Comparison of ENCODE assay signal across 9 mouse cellular contexts in the genomic region with DNA sequence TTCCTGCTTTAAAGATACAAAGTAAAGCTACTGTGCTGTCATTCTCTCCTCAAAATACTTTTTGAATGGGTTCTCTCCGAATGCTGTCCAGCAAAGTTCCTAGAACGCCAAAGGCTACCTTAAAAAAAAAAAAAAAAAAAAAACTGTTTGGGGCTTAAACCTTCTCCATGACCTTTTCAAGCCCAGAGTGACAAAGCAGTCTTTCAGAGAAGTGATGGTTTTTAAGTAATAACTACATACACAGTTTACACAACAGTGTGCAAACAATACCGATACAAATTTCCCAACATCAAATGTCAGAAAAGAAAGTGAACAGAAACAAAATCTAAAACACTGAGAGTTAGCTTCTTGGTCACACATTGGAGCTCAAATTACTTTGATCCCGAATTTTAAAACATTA. TPM values are rescaled to one million over a fixed set of nuclear protein-coding genes. Genes with fewer than 3 reads are reported as not detected.
DNase-seq lines count a peak whose midpoint lies in the region; ATAC-seq and TF ChIP-seq lines count a peak whose summit lies in the region.
"Had no signal": no experiment of that assay in that cellular context is flagged by ENCODE, and none has a peak within 500 bp of the region (broad histone marks: within the 10 kb centered on the region; RNA-seq: fewer than 3 reads in every experiment).

No protein-coding gene starts in this region.

- peaks cover 34% of the 10 kb centered on the region for H3K4me1 ChIP-seq in megakaryocyte, embryonic 14.5 days
- no peaks in the 10 kb centered on the region for H3K4me1 ChIP-seq in forebrain, postnatal 0 days (ENCODE audit: insufficient read depth)
- peaks cover 40% of the 10 kb centered on the region for H3K4me1 ChIP-seq in liver, embryonic 13.5 days (replicated peaks)
- H3K4me1 ChIP-seq in stomach, postnatal 0 days (replicated peaks; ENCODE audit: control insufficient read depth, insufficient read depth), result no peaks in the 10 kb centered on the region

- 42% methylated on average over 4 of the region's 4 CpGs for whole genome bisulfite sequencing in forebrain, postnatal 0 days
- 56% methylated on average over 4 of the region's 4 CpGs for WGBS in liver, embryonic 13.5 days (ENCODE audit: insufficient replicate concordance)
- 23% methylated on average over 4 of the region's 4 CpGs for WGBS in stomach, postnatal 0 days

- no peak overlapping the region for H3K27ac ChIP-seq in forebrain, postnatal 0 days (ENCODE audit: low read depth, low read length)
- no peak overlapping the region for H3K27ac ChIP-seq in liver, embryonic 13.5 days
- H3K27ac ChIP-seq in stomach, postnatal 0 days (replicated peaks), result no peak overlapping the region

- H3K4me3 ChIP-seq in megakaryocyte, embryonic 14.5 days (replicated peaks), result peak overlapping the region; percentile 98
- H3K4me3 ChIP-seq in forebrain, postnatal 0 days (ENCODE audit: low read depth, low read length), result peak overlapping the region; percentile 70
- peak overlapping the region; percentile 79 for H3K4me3 ChIP-seq in liver, embryonic 13.5 days (replicated peaks)
- H3K4me3 ChIP-seq in stomach, postnatal 0 days (ENCODE audit: low read depth, low read length), result peak overlapping the region; percentile 61; the same call in 1 of the 2 replicates

- no peak for TF ChIP-seq CTCF in forebrain, postnatal 0 days (IDR thresholded peaks at IDR 0.05; ENCODE audit: low read depth)
- TF ChIP-seq CTCF in stomach, postnatal 0 days (IDR thresholded peaks at IDR 0.05; ENCODE audit: low read depth), result no peak

- H3K9me3 ChIP-seq in megakaryocyte, embryonic 14.5 days, result no peaks in the 10 kb centered on the region
- H3K9me3 ChIP-seq in forebrain, postnatal 0 days (ENCODE audit: low read length), result no peaks in the 10 kb centered on the region
- no peaks in the 10 kb centered on the region for H3K9me3 ChIP-seq in liver, embryonic 13.5 days (replicated peaks)
- no peaks in the 10 kb centered on the region for H3K9me3 ChIP-seq in stomach, postnatal 0 days (ENCODE audit: control insufficient read depth, low read length)

- H3K4me2 ChIP-seq in forebrain, postnatal 0 days (ENCODE audit: low read depth), result peak overlapping the region; percentile 52
- peak overlapping the region; percentile 82 for H3K4me2 ChIP-seq in liver, embryonic 13.5 days
- H3K4me2 ChIP-seq in stomach, postnatal 0 days (replicated peaks; ENCODE audit: low read depth), result peak overlapping the region; percentile 58; the same call in 1 of the 2 replicates

- no peak for TF ChIP-seq EP300 in stomach, postnatal 0 days (optimal IDR thresholded peaks at IDR 0.05)

- no peaks in the 10 kb centered on the region for H3K27me3 ChIP-seq in megakaryocyte, embryonic 14.5 days (replicated peaks)
- H3K27me3 ChIP-seq in forebrain, postnatal 0 days (ENCODE audit: insufficient read depth, low read length), result no peaks in the 10 kb centered on the region
- no peaks in the 10 kb centered on the region for H3K27me3 ChIP-seq in liver, embryonic 13.5 days
- no peaks in the 10 kb centered on the region for H3K27me3 ChIP-seq in stomach, postnatal 0 days (ENCODE audit: control insufficient read depth, insufficient read depth, low read length)

- no peak for DNase-seq in forebrain, postnatal 0 days
- no peak for DNase-seq in liver, embryonic 13.5 days
- DNase-seq in stomach, postnatal 0 days (ENCODE audit: low spot score), result no peak
- DNase-seq in thymus, postnatal 0 days (ENCODE audit: low spot score), result no peak
- no peak for DNase-seq in right cerebral cortex, postnatal 4 days
- DNase-seq: kidney, adult 18-20 months had no signal

- H3K9ac ChIP-seq in forebrain, postnatal 0 days, result no peak overlapping the region; the same call in 1 of the 2 replicates
- H3K9ac ChIP-seq in liver, embryonic 13.5 days, result no peak overlapping the region; the same call in 1 of the 2 replicates
- no peak overlapping the region; the same call in 1 of the 2 replicates for H3K9ac ChIP-seq in stomach, postnatal 0 days (ENCODE audit: low read length)

- no peak for ATAC-seq in megakaryocyte, adult 5-6 weeks (ENCODE audit: poor library complexity, severe bottlenecking)
- ATAC-seq in forebrain, postnatal 0 days, result no peak
- ATAC-seq in liver, embryonic 13.5 days (ENCODE audit: low read depth), result no peak
- ATAC-seq in stomach, postnatal 0 days (ENCODE audit: low FRiP score, low TSS enrichment), result no peak
- ATAC-seq: activated CD4-positive, CD25-positive, alpha-beta regulatory T cell, adult 4 months had no signal

- peaks cover 28% of the 10 kb centered on the region for H3K36me3 ChIP-seq in megakaryocyte, embryonic 14.5 days (replicated peaks; ENCODE audit: low read length)
- H3K36me3 ChIP-seq in forebrain, postnatal 0 days (ENCODE audit: insufficient read depth), result peaks cover 7% of the 10 kb centered on the region
- peaks cover 6% of the 10 kb centered on the region for H3K36me3 ChIP-seq in liver, embryonic 13.5 days
- peaks cover 4% of the 10 kb centered on the region; the same call in 1 of the 2 replicates for H3K36me3 ChIP-seq in stomach, postnatal 0 days (ENCODE audit: control insufficient read depth, insufficient read depth, low read length)

RNA-seq across cellular contexts. Expression of gene Sppl2a, which starts 1.3 kb away (rescaled TPM):
- polyA plus RNA-seq in megakaryocyte, embryonic 14.5 days (2012; ENCODE audit: insufficient read depth, low replicate concordance), result 1.1 and 1.7 TPM in 2 replicates
- 90.1 and 111 TPM in 2 replicates for total RNA-seq in megakaryocyte, adult 5-6 weeks (2015)
- 79.9 and 82.9 TPM in 2 replicates for total RNA-seq in megakaryocyte, adult 5-6 weeks (2017)
- total RNA-seq in forebrain, postnatal 0 days (2014; rRNA removed), result 38.9 and 55.3 TPM in 2 replicates
- polyA plus RNA-seq in forebrain, postnatal 0 days (2015; fragmentation: Nextera tagmentation; extraction: Ambion mirVana), result 24.8 and 30.5 TPM in 2 replicates
- polyA plus RNA-seq in liver, embryonic 13.5 days (2015; fragmentation: Nextera tagmentation; extraction: Ambion mirVana), result 24.0 and 28.2 TPM in 2 replicates
- polyA plus RNA-seq in stomach, postnatal 0 days (2015; fragmentation: Nextera tagmentation; extraction: Ambion mirVana), result 43.4 and 44.8 TPM in 2 replicates
- 86.8 and 89.5 TPM in 2 replicates for polyA plus RNA-seq in thymus, postnatal 0 days (2015; fragmentation: Nextera tagmentation; extraction: Ambion mirVana)

RNA-seq across cellular contexts. Expression of gene Trpm7, which starts 55.8 kb away (rescaled TPM):
- polyA plus RNA-seq in megakaryocyte, embryonic 14.5 days (2012; ENCODE audit: insufficient read depth, low replicate concordance), result 0.63 and 1.3 TPM in 2 replicates
- 61.2 and 68.0 TPM in 2 replicates for total RNA-seq in megakaryocyte, adult 5-6 weeks (2015)
- 63.1 and 70.3 TPM in 2 replicates for total RNA-seq in megakaryocyte, adult 5-6 weeks (2017)
- 36.9 and 51.9 TPM in 2 replicates for total RNA-seq in forebrain, postnatal 0 days (2014; rRNA removed)
- polyA plus RNA-seq in forebrain, postnatal 0 days (2015; fragmentation: Nextera tagmentation; extraction: Ambion mirVana), result 13.6 and 21.7 TPM in 2 replicates
- 20.8 and 22.0 TPM in 2 replicates for polyA plus RNA-seq in liver, embryonic 13.5 days (2015; fragmentation: Nextera tagmentation; extraction: Ambion mirVana)
- polyA plus RNA-seq in stomach, postnatal 0 days (2015; fragmentation: Nextera tagmentation; extraction: Ambion mirVana), result 18.6 and 22.4 TPM in 2 replicates
- 43.8 and 57.5 TPM in 2 replicates for polyA plus RNA-seq in thymus, postnatal 0 days (2015; fragmentation: Nextera tagmentation; extraction: Ambion mirVana)
